Mouse (Mus musculus) cerebellum, adult 2 months (tissue): ENCODE results near the gene Ift172.
A peak's percentile ranks its signal among the peaks of the same experiment; 100 is the strongest.

Source experiments
- CTCF ChIP-seq: fragments of 200-500 bp; IDR thresholded peaks from 2 replicates; pipeline ENCODE4 v1.5.1; 2011; ENCODE audit warnings: low read depth, mild to moderate bottlenecking, control low read depth, low read length, moderate library complexity, borderline replicate concordance; ENCODE audit not compliant: insufficient read depth
- POLR2A ChIP-seq: fragments of 200-500 bp; IDR thresholded peaks from 2 replicates; pipeline ENCODE4 v1.6.1; 2011; ENCODE audit warnings: low read length, control low read depth, borderline replicate concordance; ENCODE audit not compliant: insufficient read depth

GRCm38 (mm10) chr5:31326850-31327249, 35.9 kb upstream of the Ift172 start:
- TF ChIP-seq CTCF (peak; percentile 21; the same call in 1 of the 2 replicates), POLR2A (no peak)
